Mouse (Mus musculus) ovary, postnatal 14 days (tissue): ENCODE data around the gene Gbf1.

Experiments
- DNase-seq: peaks from one replicate; pipeline ENCODE4 v3.0.0; 2022; ENCODE audit warnings: low spot score

The Gbf1 gene

DNA sequence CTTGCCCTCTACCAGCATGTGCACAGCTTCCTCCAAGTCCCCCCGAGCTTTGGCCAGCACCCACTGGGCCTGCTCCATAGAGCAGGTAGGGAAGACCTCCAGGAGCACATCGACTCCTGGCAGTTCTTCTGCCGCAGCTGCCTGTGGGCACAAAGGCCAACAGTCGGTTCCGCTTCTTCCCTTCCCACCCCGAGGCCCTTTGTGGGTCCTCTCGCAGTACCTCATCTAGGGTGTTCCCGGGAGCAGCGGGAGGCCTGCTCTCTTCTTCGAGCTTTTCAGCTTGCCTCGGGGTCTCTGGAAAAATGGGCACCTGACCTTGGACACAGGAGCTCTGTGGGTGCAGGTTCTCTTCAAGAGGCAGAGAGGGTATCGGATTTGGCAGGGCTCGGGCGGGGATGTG lies 179.0 kb downstream of the Gbf1 start:
- no peak for DNase-seq

GRCm38 (mm10) chr19:46331936-46332335 lies 179.6 kb downstream of the Gbf1 start:
- no peak for DNase-seq

- no peak for DNase-seq
Observed at GRCm38 (mm10) chr19:46332721-46333339, 180.5 kb downstream of the Gbf1 start.

DNA sequence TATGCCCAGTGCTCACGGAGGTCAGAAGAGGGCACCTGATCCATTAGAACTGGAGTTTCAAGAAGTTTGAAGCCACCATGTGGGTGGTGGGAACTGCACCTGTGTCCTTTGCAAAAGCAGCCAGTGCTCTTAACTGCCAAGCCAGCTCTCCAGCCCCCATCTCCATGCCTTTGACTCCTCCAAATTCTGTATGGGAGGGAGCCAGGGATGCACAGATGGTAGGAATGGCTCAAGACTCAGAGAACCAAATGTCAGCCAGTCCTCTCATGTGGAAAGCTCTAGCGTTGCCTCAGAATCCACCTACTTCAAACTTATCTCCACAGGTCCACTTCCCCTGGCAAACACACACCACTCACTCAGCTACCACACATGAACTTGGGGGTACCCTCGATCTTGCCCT lies 181.6 kb downstream of the Gbf1 start:
- no peak for DNase-seq
